Mouse (Mus musculus): ENCODE results near the gene Gorab.

GRCm38 (mm10) chr1:163357733-163358132, 45.7 kb downstream of the Gorab start:
- TF ChIP-seq POLR2A (IDR thresholded peaks at IDR 0.05; ENCODE audit: control insufficient read depth, extremely low read depth, insufficient read depth, low read length, poor library complexity) (no peak), CTCF (IDR thresholded peaks at IDR 0.05; ENCODE audit: borderline replicate concordance, control insufficient read depth, extremely low read depth, insufficient read depth, low read length, poor library complexity) (no peak)

Data from thymus, adult 2 months (tissue).